Mouse (Mus musculus) T-helper 2 cell (primary cell): ENCODE measurements around the gene Cycs.

ENCODE experiments used
- in situ Hi-C: fragments of 300-600 bp; cut with MboI, MseI; formaldehyde crosslinking; loops from one replicate; pipeline ENCODE4 v1.15.1; 2025; ENCODE audit warnings: high pct_unique_total_duplicates

Cycs gene

GRCm38 (mm10) chr6:50549051-50549450 lies 17.3 kb downstream of the Cycs start:
- in situ Hi-C loops: no loop called here

GRCm38 (mm10) chr6:50545412-50546043 lies 20.8 kb downstream of the Cycs start:
- in situ Hi-C loops: no loop called here

GRCm38 (mm10) chr6:50542535-50542934 lies 23.8 kb downstream of the Cycs start:
- in situ Hi-C loops: no loop called here

GRCm38 (mm10) chr6:50539641-50540040 lies 26.7 kb downstream of the Cycs start:
- in situ Hi-C loops: loop anchor here (5.0 kb wide), 1 partner anchor 232 kb away; no protein-coding TSS in a partner anchor

GRCm38 (mm10) chr6:50536461-50536892 lies 29.9 kb downstream of the Cycs start:
- in situ Hi-C loops: loop anchor here (5.0 kb wide), 1 partner anchor 229 kb away; no protein-coding TSS in a partner anchor

- in situ Hi-C loops: loop anchor here (5.0 kb wide), 1 partner anchor 228 kb away; no protein-coding TSS in a partner anchor
These were observed 31.0 kb downstream of the Cycs start for GRCm38 (mm10) chr6:50535346-50535745.

- in situ Hi-C loops: no loop called here
These were observed 34.4 kb downstream of the Cycs start for GRCm38 (mm10) chr6:50531920-50532319.

- in situ Hi-C loops: no loop called here
These were observed 35.3 kb downstream of the Cycs start for GRCm38 (mm10) chr6:50531003-50531402.

- in situ Hi-C loops: no loop called here
These were observed 37.1 kb downstream of the Cycs start for GRCm38 (mm10) chr6:50529194-50529593.

- in situ Hi-C loops: no loop called here
These were observed 38.9 kb downstream of the Cycs start for GRCm38 (mm10) chr6:50527416-50527815.

- in situ Hi-C loops: no loop called here
These were observed 39.7 kb downstream of the Cycs start for GRCm38 (mm10) chr6:50526597-50527024.

GRCm38 (mm10) chr6:50525846-50526245 lies 40.5 kb downstream of the Cycs start:
- in situ Hi-C loops: no loop called here

GRCm38 (mm10) chr6:50524261-50524896 lies 42.0 kb downstream of the Cycs start:
- in situ Hi-C loops: no loop called here

- in situ Hi-C loops: no loop called here
These were observed 43.6 kb downstream of the Cycs start for GRCm38 (mm10) chr6:50522772-50523171.

GRCm38 (mm10) chr6:50521532-50522135 lies 44.7 kb downstream of the Cycs start:
- in situ Hi-C loops: no loop called here

GRCm38 (mm10) chr6:50520139-50520538 lies 46.2 kb downstream of the Cycs start:
- in situ Hi-C loops: no loop called here

- in situ Hi-C loops: no loop called here
These were observed 48.0 kb downstream of the Cycs start for GRCm38 (mm10) chr6:50518371-50518770.
